Mouse (Mus musculus): Measurements from ENCODE around the gene Hist1h2aa. TPM values are rescaled to one million over a fixed set of nuclear protein-coding genes. Genes with fewer than 3 reads are reported as not detected.

Gene Hist1h2aa
- total and polyA plus RNA-seq, 3 experiments, result not detected

DNA sequence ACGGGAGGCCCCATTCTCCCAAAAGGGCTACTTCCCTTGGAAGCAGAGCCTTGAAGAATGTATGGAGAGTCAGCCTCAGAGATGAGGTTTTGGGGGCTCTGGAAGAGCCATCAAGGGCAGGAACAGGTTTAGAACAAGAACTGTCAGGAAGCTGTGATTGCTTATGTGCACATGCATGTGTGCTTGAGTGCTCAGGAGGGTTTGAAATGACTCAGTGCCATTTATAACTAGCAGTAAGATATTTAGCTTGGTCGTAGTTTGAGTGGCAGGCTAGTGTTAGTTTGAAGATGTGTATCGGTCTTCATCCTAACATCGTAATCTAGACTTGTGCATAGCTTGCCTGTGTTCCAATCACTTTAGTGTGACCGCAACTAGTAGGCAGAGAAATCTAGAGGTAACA lies 27.4 kb upstream of the Hist1h2aa start:
- Histone ChIP-seq H3K36me3 (replicated peaks in 1 of 2; ENCODE audit: control insufficient read depth in 1 of 2, insufficient read depth in 1 of 2, low read length in 1 of 2) (no peaks in the 10 kb centered on the region), H3K27ac (ENCODE audit: insufficient read depth, low read depth) (no peak overlapping the region), H3K27me3 (replicated peaks) (no peaks in the 10 kb centered on the region), H3K79me2 (replicated peaks; ENCODE audit: control insufficient read depth, extremely low read depth, insufficient read depth, poor library complexity, severe bottlenecking) (no peaks in the 10 kb centered on the region), H3K9me3 (replicated peaks; ENCODE audit: low read length) (no peaks in the 10 kb centered on the region), H3K4me3 (replicated peaks in 1 of 3; ENCODE audit: low read depth in 2 of 3, low read length in 2 of 3, poor library complexity in 1 of 3) (no peak overlapping the region), H3K4me2 (ENCODE audit: insufficient read depth, low read depth, poor library complexity, severe bottlenecking) (no peak overlapping the region), H3K9ac (ENCODE audit: insufficient read depth, low read depth) (no peak overlapping the region), H3K4me1 (ENCODE audit: control insufficient read depth in 1 of 2, insufficient read depth in 2 of 2) (peaks cover 0 to 20% of the 10 kb centered on the region in 2 experiments; a peak in 2 of 4 replicates)
- TF ChIP-seq BHLHE40 (IDR thresholded peaks at IDR 0.05; ENCODE audit: low read depth, low read length) (peak; percentile 78), MEF2A (IDR thresholded peaks at IDR 0.05; ENCODE audit: borderline replicate concordance, low read depth, low read length) (0 out of 2 replicates have a peak, but pooled peaks have one; percentile 37), KAT2A (IDR thresholded peaks at IDR 0.05; ENCODE audit: insufficient replicate concordance, low read length) (no peak), SMC3 (IDR thresholded peaks at IDR 0.05; ENCODE audit: low read depth, low read length) (no peak), JUN (IDR thresholded peaks at IDR 0.05; ENCODE audit: insufficient read depth, low read depth, low read length) (peak; percentile 37), MAX (IDR thresholded peaks at IDR 0.05; ENCODE audit: low read length) (no peak), USF2 (conservative IDR thresholded peaks at IDR 0.05; ENCODE audit: low read depth, low read length) (no peak), PAX5 (IDR thresholded peaks at IDR 0.05; ENCODE audit: low read length) (no peak), JUND (conservative IDR thresholded peaks at IDR 0.05; ENCODE audit: low read depth, low read length) (peak; percentile 49; the same call in 1 of the 2 replicates), IRF4 (IDR thresholded peaks at IDR 0.05; ENCODE audit: low read depth, low read length) (peak; percentile 60), CTCF (conservative IDR thresholded peaks at IDR 0.05 in 1 of 2, IDR thresholded peaks at IDR 0.05 in 1 of 2; ENCODE audit: low read depth in 2 of 2, low read length in 2 of 2) (no peak), UBTF (IDR thresholded peaks at IDR 0.05; ENCODE audit: low read depth, low read length) (no peak)
- dilution Hi-C loops (cut with MboI; ENCODE audit: extremely low pct_ligation_motif_present, extremely low pct_unique_long_range_greater_than_20kb, low sequenced_read_pairs) (no loop called here), in situ Hi-C loops (cut with MboI; ENCODE audit: low pct_ligation_motif_present, low pct_unique_long_range_greater_than_20kb, low sequenced_read_pairs) (no loop called here)
- DNase-seq (ENCODE audit: extremely low read depth), result peak; percentile 16

DNA sequence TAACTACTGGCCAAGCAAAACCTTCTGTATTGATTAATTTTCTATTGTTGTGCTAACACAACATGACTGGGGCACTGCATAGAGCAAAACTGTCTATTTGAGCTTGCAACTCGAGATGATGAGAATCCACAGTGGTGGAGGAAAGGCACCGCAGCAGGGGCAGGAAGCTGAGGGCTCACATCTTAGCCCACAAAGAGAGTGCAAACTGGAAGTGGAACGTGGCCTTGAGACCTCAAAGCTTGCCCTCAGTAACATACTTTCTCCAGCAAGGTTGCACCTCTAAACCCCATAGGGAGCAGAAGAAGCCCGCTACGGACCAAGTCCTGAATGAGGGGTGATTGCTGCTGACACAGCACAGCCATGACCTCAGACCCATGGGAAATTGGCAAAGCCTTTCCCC lies 24.1 kb upstream of the Hist1h2aa start:
- no peaks in the 10 kb centered on the region for H3K36me3 ChIP-seq (replicated peaks in 1 of 2; ENCODE audit: control insufficient read depth in 1 of 2, insufficient read depth in 1 of 2, low read length in 1 of 2)
- H3K4me1 ChIP-seq (ENCODE audit: control insufficient read depth in 1 of 2, insufficient read depth in 2 of 2), result peaks cover 0 to 42% of the 10 kb centered on the region in 2 experiments; a peak in 3 of 4 replicates
- no peaks in the 10 kb centered on the region for H3K27me3 ChIP-seq (replicated peaks)
- H3K9me3 ChIP-seq (replicated peaks; ENCODE audit: low read length), result no peaks in the 10 kb centered on the region
- H3K27ac ChIP-seq (ENCODE audit: insufficient read depth, low read depth), result no peak overlapping the region
- H3K79me2 ChIP-seq (replicated peaks; ENCODE audit: control insufficient read depth, extremely low read depth, insufficient read depth, poor library complexity, severe bottlenecking), result no peaks in the 10 kb centered on the region
- H3K4me3 ChIP-seq (replicated peaks in 1 of 3; ENCODE audit: low read depth in 2 of 3, low read length in 2 of 3, poor library complexity in 1 of 3), result no peak overlapping the region
- H3K4me2 ChIP-seq (ENCODE audit: insufficient read depth, low read depth, poor library complexity, severe bottlenecking), result no peak overlapping the region
- no peak for DNase-seq (ENCODE audit: extremely low read depth)
- no peak overlapping the region for H3K9ac ChIP-seq (ENCODE audit: insufficient read depth, low read depth)
- in situ Hi-C loops (cut with MboI; ENCODE audit: low pct_ligation_motif_present, low pct_unique_long_range_greater_than_20kb, low sequenced_read_pairs), result no loop called here
- dilution Hi-C loops (cut with MboI; ENCODE audit: extremely low pct_ligation_motif_present, extremely low pct_unique_long_range_greater_than_20kb, low sequenced_read_pairs), result no loop called here
- no peak for TF ChIP-seq MAX (IDR thresholded peaks at IDR 0.05; ENCODE audit: low read length)
- no peak for TF ChIP-seq CHD2 (IDR thresholded peaks at IDR 0.05; ENCODE audit: low read length)
- no peak for TF ChIP-seq BHLHE40 (IDR thresholded peaks at IDR 0.05; ENCODE audit: low read depth, low read length)
- no peak for TF ChIP-seq ZMIZ1 (IDR thresholded peaks at IDR 0.05; ENCODE audit: low read depth, low read length)
- TF ChIP-seq UBTF (IDR thresholded peaks at IDR 0.05; ENCODE audit: low read depth, low read length), result no peak
- no peak for TF ChIP-seq TCF12 (IDR thresholded peaks at IDR 0.05; ENCODE audit: low read depth, low read length)
- no peak for TF ChIP-seq JUND (conservative IDR thresholded peaks at IDR 0.05; ENCODE audit: low read depth, low read length)
- TF ChIP-seq RCOR1 (conservative IDR thresholded peaks at IDR 0.05; ENCODE audit: low read depth, low read length), result no peak
- TF ChIP-seq USF1 (IDR thresholded peaks at IDR 0.05; ENCODE audit: low read depth, low read length), result no peak
- TF ChIP-seq MAFK (IDR thresholded peaks at IDR 0.05; ENCODE audit: insufficient replicate concordance, low read length), result no peak
- no peak for TF ChIP-seq SMC3 (IDR thresholded peaks at IDR 0.05; ENCODE audit: low read depth, low read length)
- TF ChIP-seq EP300 (IDR thresholded peaks at IDR 0.05; ENCODE audit: low read length), result no peak
- no peak for TF ChIP-seq IRF4 (IDR thresholded peaks at IDR 0.05; ENCODE audit: low read depth, low read length)
- no peak for TF ChIP-seq E2F4 (IDR thresholded peaks at IDR 0.05; ENCODE audit: insufficient replicate concordance, low read depth, low read length)
- TF ChIP-seq ETS1 (conservative IDR thresholded peaks at IDR 0.05; ENCODE audit: low read depth, low read length), result no peak
- TF ChIP-seq PAX5 (IDR thresholded peaks at IDR 0.05; ENCODE audit: low read length), result no peak
- no peak for TF ChIP-seq TBP (conservative IDR thresholded peaks at IDR 0.05; ENCODE audit: low read depth, low read length)
- no peak for TF ChIP-seq HCFC1 (IDR thresholded peaks at IDR 0.05; ENCODE audit: low read depth, low read length)

Data from CH12.LX (cell line).